Mouse (Mus musculus): ENCODE data around the gene Kyat3.

- TF ChIP-seq CTCF (IDR thresholded peaks at IDR 0.05; ENCODE audit: borderline replicate concordance, insufficient read depth, low read length) (no peak), POLR2A (IDR thresholded peaks at IDR 0.05; ENCODE audit: low read depth, low read length) (no peak)
Observed at GRCm38 (mm10) chr3:142708849-142709419, 8.1 kb downstream of the Kyat3 start.

All from embryonic fibroblast, embryonic 13.5 days (primary cell).